Comparison of ENCODE assay signal across 17 mouse cellular contexts in the genomic region with DNA sequence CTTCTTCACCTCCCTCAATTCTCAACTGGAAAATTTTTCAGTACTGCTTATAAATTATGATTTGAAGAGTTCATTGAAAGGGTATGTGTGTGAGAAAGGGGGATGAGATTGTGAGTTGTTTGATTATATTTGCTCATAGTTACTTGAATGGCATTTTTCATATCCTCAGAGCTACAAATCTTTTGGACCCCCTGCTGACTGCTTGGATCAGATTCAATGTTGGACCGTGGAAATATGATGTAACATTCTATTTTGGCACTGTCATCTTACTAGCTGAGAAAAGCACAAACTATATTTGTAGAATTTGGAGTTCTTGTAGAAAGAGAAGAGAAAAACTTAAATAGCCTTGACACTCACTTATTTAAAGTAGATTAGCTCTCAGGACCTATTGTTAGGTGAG. TPM values are rescaled to one million over a fixed set of nuclear protein-coding genes. Genes with fewer than 3 reads are reported as not detected.
DNase-seq lines count a peak whose midpoint lies in the region; ATAC-seq and TF ChIP-seq lines count a peak whose summit lies in the region.
"Had no signal": no experiment of that assay in that cellular context is flagged by ENCODE, and none has a peak within 500 bp of the region (broad histone marks: within the 10 kb centered on the region; RNA-seq: fewer than 3 reads in every experiment).

No protein-coding gene starts in this region.

- no peak overlapping the region for H3K9ac ChIP-seq in hindbrain, postnatal 0 days (replicated peaks; ENCODE audit: low read length)
- H3K9ac ChIP-seq in hindbrain, embryonic 11.5 days (ENCODE audit: low read depth, low read length): no peak overlapping the region
- H3K9ac ChIP-seq: embryonic facial prominence, embryonic 13.5 days; forebrain, embryonic 13.5 days; liver, embryonic 15.5 days; neural tube, embryonic 12.5 days had no signal

- no peaks in the 10 kb centered on the region for H3K9me3 ChIP-seq in hindbrain, postnatal 0 days (ENCODE audit: low read length)
- no peaks in the 10 kb centered on the region for H3K9me3 ChIP-seq in hindbrain, embryonic 11.5 days (ENCODE audit: control insufficient read depth, low read length)
- H3K9me3 ChIP-seq: embryonic facial prominence, embryonic 13.5 days; forebrain, embryonic 13.5 days; liver, embryonic 15.5 days; megakaryocyte, embryonic 14.5 days; neural tube, embryonic 12.5 days had no signal

- no peaks in the 10 kb centered on the region for H3K27me3 ChIP-seq in hindbrain, postnatal 0 days (ENCODE audit: insufficient read depth, low read length)
- H3K27me3 ChIP-seq in hindbrain, embryonic 11.5 days (ENCODE audit: control insufficient read depth, insufficient read depth, low read length): no peaks in the 10 kb centered on the region
- H3K27me3 ChIP-seq: embryonic facial prominence, embryonic 13.5 days; forebrain, embryonic 13.5 days; liver, embryonic 15.5 days; megakaryocyte, embryonic 14.5 days; neural tube, embryonic 12.5 days had no signal

- peak; percentile 34 for DNase-seq in hindbrain, postnatal 0 days (ENCODE audit: low spot score)
- DNase-seq in hindbrain, embryonic 11.5 days (ENCODE audit: low spot score): no peak
- DNase-seq in 3T3-L1 (ENCODE audit: low read depth, low spot score) (peak; percentile 31), NIH3T3 (ENCODE audit: low read depth) (peak; percentile 83)
- DNase-seq in cerebellum, adult 9-10 months: peak; percentile 52
- no peak for DNase-seq in spleen, postnatal 14 days (ENCODE audit: low spot score in 2 of 2)
- no peak for DNase-seq in kidney, postnatal 10 days
- DNase-seq: heart, adult 11 months; heart, postnatal 14 days; kidney, adult 8-10 months; kidney, postnatal 4 days had no signal

- H3K27ac ChIP-seq in hindbrain, postnatal 0 days: no peak overlapping the region
- H3K27ac ChIP-seq in hindbrain, embryonic 11.5 days (ENCODE audit: low read depth, low read length): no peak overlapping the region
- H3K27ac ChIP-seq: embryonic facial prominence, embryonic 13.5 days; forebrain, embryonic 13.5 days; liver, embryonic 15.5 days; neural tube, embryonic 12.5 days had no signal

- no peak overlapping the region for H3K4me3 ChIP-seq in hindbrain, postnatal 0 days (ENCODE audit: low read length)
- H3K4me3 ChIP-seq in hindbrain, embryonic 11.5 days (ENCODE audit: low read depth, low read length): no peak overlapping the region
- H3K4me3 ChIP-seq: embryonic facial prominence, embryonic 13.5 days; forebrain, embryonic 13.5 days; liver, embryonic 15.5 days; megakaryocyte, embryonic 14.5 days; neural tube, embryonic 12.5 days had no signal

- H3K4me2 ChIP-seq in hindbrain, postnatal 0 days (ENCODE audit: low read depth, low read length): no peak overlapping the region
- H3K4me2 ChIP-seq in hindbrain, embryonic 11.5 days (replicated peaks; ENCODE audit: low read depth, low read length): no peak overlapping the region
- H3K4me2 ChIP-seq: embryonic facial prominence, embryonic 13.5 days; forebrain, embryonic 13.5 days; liver, embryonic 15.5 days; neural tube, embryonic 12.5 days had no signal

- ATAC-seq in hindbrain, postnatal 0 days: no peak
- ATAC-seq in hindbrain, embryonic 11.5 days (ENCODE audit: low FRiP score): no peak
- ATAC-seq: CD4-positive, CD25-positive, alpha-beta regulatory T cell, adult 4 months; forebrain, embryonic 13.5 days had no signal

- 41% methylated on average over 1 of the region's 1 CpGs for WGBS in hindbrain, postnatal 0 days
- WGBS in hindbrain, embryonic 11.5 days: 85% methylated on average over 1 of the region's 1 CpGs

- no peaks in the 10 kb centered on the region for H3K36me3 ChIP-seq in hindbrain, postnatal 0 days (ENCODE audit: insufficient read depth, low read length)
- H3K36me3 ChIP-seq in hindbrain, embryonic 11.5 days (ENCODE audit: control insufficient read depth, insufficient read depth, low read length): no peaks in the 10 kb centered on the region
- H3K36me3 ChIP-seq: liver, embryonic 15.5 days; neural tube, embryonic 12.5 days had no signal

- H3K4me1 ChIP-seq in hindbrain, postnatal 0 days (ENCODE audit: insufficient read depth, low read length): no peaks in the 10 kb centered on the region
- no peaks in the 10 kb centered on the region for H3K4me1 ChIP-seq in hindbrain, embryonic 11.5 days (replicated peaks; ENCODE audit: control insufficient read depth, insufficient read depth, low read length)
- H3K4me1 ChIP-seq: forebrain, embryonic 13.5 days; liver, embryonic 15.5 days; megakaryocyte, embryonic 14.5 days; neural tube, embryonic 12.5 days had no signal

- TF ChIP-seq CTCF in hindbrain, postnatal 0 days (IDR thresholded peaks at IDR 0.05; ENCODE audit: low read depth): no peak

RNA-seq across cellular contexts. Expression of a gene that starts 43.5 kb away (rescaled TPM):
- total RNA-seq in hindbrain, postnatal 0 days (2014; rRNA removed): 6.6 and 11.1 TPM in 2 replicates
- 4.4 and 5.1 TPM in 2 replicates for polyA plus RNA-seq in hindbrain, postnatal 0 days (2015; fragmentation: Nextera tagmentation; extraction: Ambion mirVana)
- 5.4 and 7.9 TPM in 2 replicates for polyA plus RNA-seq in hindbrain, embryonic 11.5 days (2014; fragmentation: Nextera tagmentation; extraction: Ambion mirVana)

RNA-seq across cellular contexts. Expression of a gene that starts 55.8 kb away (rescaled TPM):
- total RNA-seq in hindbrain, postnatal 0 days (2014; rRNA removed): 2.9 and 4.3 TPM in 2 replicates
- 0.64 TPM in 2 replicates for polyA plus RNA-seq in hindbrain, postnatal 0 days (2015; fragmentation: Nextera tagmentation; extraction: Ambion mirVana)
- polyA plus RNA-seq in hindbrain, embryonic 11.5 days (2014; fragmentation: Nextera tagmentation; extraction: Ambion mirVana): 4.2 and 4.9 TPM in 2 replicates
- polyA plus RNA-seq: CD4-positive, CD25-positive, alpha-beta regulatory T cell, adult 4 months had no signal

Comparison
In these comparisons a context has a peak if more than half of its experiments do, and no peak if none do; other contexts are left out.
1. DNase-seq: peak in hindbrain, postnatal 0 days (single experiment), 3T3-L1 (single experiment), NIH3T3 (single experiment) and cerebellum, adult 9-10 months (single experiment); none in hindbrain, embryonic 11.5 days (single experiment), spleen, postnatal 14 days (0 of 2) and kidney, postnatal 10 days (single experiment).